In genomic region chr2:38320911-38321310, GRCm38 (mm10) we compare ENCODE assay signal across 18 mouse cellular contexts. TPM values are rescaled to one million over a fixed set of nuclear protein-coding genes. Genes with fewer than 3 reads are reported as not detected.
"Had no signal": no experiment of that assay in that cellular context is flagged by ENCODE, and none has a peak within 500 bp of the region (broad histone marks: within the 10 kb centered on the region; RNA-seq: fewer than 3 reads in every experiment).

No protein-coding gene starts in this region.

- H3K4me3 ChIP-seq: left cerebral cortex, adult 2 months; limb, embryonic 10.5 days; liver, embryonic 12.5 days; lung, embryonic 15.5 days; megakaryocyte, embryonic 14.5 days; midbrain, embryonic 15.5 days; neural tube, embryonic 13.5 days had no signal

- H3K36me3 ChIP-seq: limb, embryonic 10.5 days; liver, embryonic 12.5 days; lung, embryonic 15.5 days; midbrain, embryonic 15.5 days; neural tube, embryonic 13.5 days had no signal

- DNase-seq: kidney, adult 18-20 months; kidney, postnatal 10 days; lung, postnatal 14 days; retina, postnatal 1 day; right cerebral cortex, postnatal 4 days had no signal

- H3K4me1 ChIP-seq: limb, embryonic 10.5 days; liver, embryonic 12.5 days; lung, embryonic 15.5 days; midbrain, embryonic 15.5 days; neural tube, embryonic 13.5 days had no signal

- H3K27ac ChIP-seq: left cerebral cortex, adult 2 months; limb, embryonic 10.5 days; liver, embryonic 12.5 days; lung, embryonic 15.5 days; macrophage; midbrain, embryonic 15.5 days; neural tube, embryonic 13.5 days; stomach, postnatal 0 days had no signal

- H3K9ac ChIP-seq: liver, embryonic 12.5 days; lung, embryonic 15.5 days; midbrain, embryonic 15.5 days; neural tube, embryonic 13.5 days had no signal

- H3K4me2 ChIP-seq: liver, embryonic 12.5 days; lung, embryonic 15.5 days; midbrain, embryonic 11.5 days; midbrain, embryonic 15.5 days; neural tube, embryonic 13.5 days had no signal

- ATAC-seq: liver, embryonic 12.5 days; midbrain, embryonic 15.5 days had no signal

- H3K9me3 ChIP-seq: limb, embryonic 10.5 days; liver, embryonic 12.5 days; lung, embryonic 15.5 days; megakaryocyte, embryonic 14.5 days; midbrain, embryonic 15.5 days; neural tube, embryonic 13.5 days had no signal

RNA-seq across cellular contexts. Expression of gene Lhx2, which starts 18.2 kb away (rescaled TPM):
- polyA plus RNA-seq: intestine, embryonic 14.5 days; kidney, embryonic 14.5 days; large intestine, adult 2 months; lung, embryonic 15.5 days; stomach, postnatal 0 days had no signal
